Mouse (Mus musculus) forebrain, embryonic 16.5 days (tissue): ENCODE measurements at regions not wholly inside any gene's neighbourhood (a gene's known extent, or its start where the extent isn't known, plus 50 kb on each side); places are given as distances from the start of the nearest gene placed in this dataset.
A peak's percentile ranks its signal among the peaks of the same experiment; 100 is the strongest.

Experiments used
- ATAC-seq: fragments of 200-750 bp; cut with Nextera tagmentation; 2 replicates; pipeline ENCODE4 v1.8.0; 2017; ENCODE audit warnings: mild to moderate bottlenecking, moderate library complexity
- H3K27ac ChIP-seq: fragments of 300-500 bp; sonication (generic); 2 replicates; pipeline ENCODE4 v1.5.1; 2014; ENCODE audit warnings: low read length, control low read depth
- H3K27me3 ChIP-seq: fragments of 300-500 bp; sonication (generic); replicated peaks from 2 replicates; pipeline ENCODE4 v1.6.1; 2014; ENCODE audit warnings: low read length; ENCODE audit not compliant: control insufficient read depth, insufficient read depth
- H3K36me3 ChIP-seq: fragments of 300-500 bp; sonication (generic); 2 replicates; pipeline ENCODE4 v1.6.1; 2014; ENCODE audit not compliant: control insufficient read depth, insufficient read depth
- H3K4me1 ChIP-seq: fragments of 300-500 bp; sonication (generic); replicated peaks from 2 replicates; pipeline ENCODE4 v1.6.1; 2014; ENCODE audit warnings: low read length; ENCODE audit not compliant: control insufficient read depth, insufficient read depth
- H3K4me2 ChIP-seq: fragments of 300-500 bp; sonication (generic); 2 replicates; pipeline ENCODE4 v1.6.1; 2014; ENCODE audit warnings: mild to moderate bottlenecking, low read length, control low read depth
- H3K4me3 ChIP-seq: fragments of 300-500 bp; sonication (generic); replicated peaks from 2 replicates; pipeline ENCODE4 v1.5.1; 2014; ENCODE audit warnings: mild to moderate bottlenecking, low read length, control low read depth
- H3K9ac ChIP-seq: fragments of 300-500 bp; sonication (generic); replicated peaks from 2 replicates; pipeline ENCODE4 v1.6.1; 2014; ENCODE audit warnings: low read depth, low read length, control low read depth
- H3K9me3 ChIP-seq: fragments of 300-500 bp; sonication (generic); 2 replicates; pipeline ENCODE4 v1.6.1; 2016; ENCODE audit warnings: low read length; ENCODE audit not compliant: control insufficient read depth
- WGBS: fragments of 180-500 bp; shearing (Covaris S2); extraction: QIAGEN DNeasy Blood & Tissue Kit; methylation state at CpG from one replicate; pipeline ENCODE4 v1.1.7; 2014; 5-methylcytosine and 5-hydroxymethylcytosine counted together

- Histone ChIP-seq H3K4me1 (peaks cover 5% of the 10 kb centered on the region), H3K36me3 (no peaks in the 10 kb centered on the region), H3K27ac (peak overlapping the region; percentile 25; the same call in 1 of the 2 replicates), H3K27me3 (no peaks in the 10 kb centered on the region; the same call in 1 of the 2 replicates), H3K9ac (no peak overlapping the region), H3K4me3 (no peak overlapping the region), H3K4me2 (no peak overlapping the region), H3K9me3 (no peaks in the 10 kb centered on the region)
- WGBS, result 21% methylated on average over 13 of the region's 13 CpGs
- ATAC-seq, result peak; percentile 89
Observed at GRCm38 (mm10) chr6:100341305-100342290, 54.3 kb upstream of the Rybp start.

DNA sequence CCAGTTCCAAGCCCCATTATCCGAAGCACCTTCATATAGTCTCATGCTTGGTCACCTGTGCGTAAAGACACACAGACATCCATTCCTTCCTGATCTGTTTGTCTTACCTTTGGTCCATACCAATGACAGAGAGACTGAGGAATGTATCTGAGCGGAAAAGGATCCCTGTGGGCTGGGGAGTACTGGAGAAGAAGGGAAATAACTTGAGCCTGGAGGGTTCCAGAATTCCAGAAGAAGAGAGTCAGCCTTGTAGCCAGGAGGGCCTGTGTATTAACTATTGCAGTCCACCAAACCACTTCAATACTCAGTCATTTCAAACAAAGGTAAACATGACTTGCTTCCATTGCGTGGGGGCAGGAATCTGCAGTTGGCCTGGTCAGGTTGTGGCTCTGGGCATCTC, 51.0 kb upstream of the Rybp start:
- Histone ChIP-seq H3K9me3 (no peaks in the 10 kb centered on the region), H3K4me2 (no peak overlapping the region), H3K4me3 (no peak overlapping the region), H3K9ac (no peak overlapping the region), H3K36me3 (no peaks in the 10 kb centered on the region), H3K27ac (no peak overlapping the region), H3K4me1 (peaks cover 15% of the 10 kb centered on the region), H3K27me3 (peaks cover 3% of the 10 kb centered on the region; the same call in 1 of the 2 replicates)
- ATAC-seq, result no peak
- 95% methylated on average over 4 of the region's 4 CpGs for WGBS
